Mouse (Mus musculus): ENCODE measurements around the gene Tstd2.

Gene Tstd2

DNA sequence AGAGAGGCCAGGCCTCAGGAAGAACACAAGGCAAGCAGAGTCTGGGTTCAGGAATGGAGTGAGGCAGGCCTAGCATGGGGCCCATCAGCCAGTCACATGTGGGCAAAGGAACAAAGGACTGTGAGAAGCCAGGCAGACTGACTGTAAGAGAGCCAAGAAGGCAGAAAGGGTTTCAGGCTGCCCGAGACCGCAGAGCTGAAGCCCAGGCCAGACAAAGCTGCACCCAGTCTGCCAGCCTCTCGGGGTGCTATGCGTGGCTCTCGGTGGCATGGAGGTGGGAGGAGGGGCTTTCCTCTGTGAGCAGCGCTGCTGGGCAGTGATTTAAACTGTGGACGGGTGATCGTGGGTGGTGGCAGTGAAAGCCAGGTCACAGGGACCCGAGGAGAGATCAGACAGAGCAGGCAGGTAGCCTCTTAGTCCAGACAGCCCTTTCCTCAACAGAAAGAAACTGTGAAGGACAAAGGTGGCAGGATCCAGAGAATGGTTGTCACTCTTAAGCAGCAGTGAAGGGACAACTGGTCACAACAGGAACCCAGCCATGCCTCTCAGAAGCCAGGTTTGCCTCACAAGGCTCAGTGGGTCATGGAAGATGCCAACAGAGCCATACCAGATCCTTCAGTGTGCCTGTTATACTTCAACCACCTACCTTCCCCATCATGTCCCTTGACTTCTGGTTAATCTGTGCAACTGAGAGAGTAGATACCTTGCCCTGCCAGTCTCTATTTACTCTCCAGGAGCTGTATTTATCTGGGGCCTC lies 53.9 kb downstream of the Tstd2 start:
- DNase-seq (ENCODE audit: low spot score): no peak

DNA sequence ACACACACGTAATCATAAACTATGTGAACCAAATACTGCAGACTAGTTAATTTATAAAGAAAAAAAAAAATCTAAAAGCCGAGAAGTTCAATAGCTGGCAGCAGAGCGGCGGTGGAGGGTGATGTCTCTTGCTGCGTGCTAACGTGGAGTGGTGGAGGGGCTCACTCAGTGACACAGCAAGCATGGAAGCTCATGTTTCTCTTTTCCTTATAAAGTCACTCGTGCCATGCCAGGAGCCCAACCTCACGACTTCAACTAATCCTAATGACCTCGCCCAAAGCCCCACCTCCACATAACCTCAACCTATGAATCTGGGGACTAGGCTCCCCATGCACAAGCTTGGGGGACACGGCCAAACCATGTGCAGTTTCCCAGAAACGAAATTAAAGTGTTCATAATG lies 55.9 kb downstream of the Tstd2 start:
- DNase-seq (ENCODE audit: low spot score): no peak

DNA sequence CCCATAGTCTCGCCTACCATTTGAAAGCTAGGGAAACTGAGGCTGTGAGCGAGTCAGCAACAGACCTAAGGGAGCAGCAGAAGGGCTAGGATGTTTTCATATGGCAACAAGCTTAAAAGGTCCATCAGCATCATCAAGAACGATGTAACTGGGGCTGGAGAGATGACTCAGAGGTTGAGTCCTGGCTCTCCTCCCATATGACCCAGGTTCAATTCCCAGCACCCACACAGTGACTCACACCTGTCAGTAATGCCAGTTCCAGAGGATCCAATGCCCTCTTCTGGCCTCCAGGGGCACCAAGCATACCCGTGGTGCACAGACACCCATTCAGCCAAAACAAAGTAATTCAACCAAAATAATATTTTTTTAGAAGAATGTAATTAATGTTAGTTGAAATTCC lies 58.2 kb downstream of the Tstd2 start:
- DNase-seq (ENCODE audit: low spot score): no peak

DNA sequence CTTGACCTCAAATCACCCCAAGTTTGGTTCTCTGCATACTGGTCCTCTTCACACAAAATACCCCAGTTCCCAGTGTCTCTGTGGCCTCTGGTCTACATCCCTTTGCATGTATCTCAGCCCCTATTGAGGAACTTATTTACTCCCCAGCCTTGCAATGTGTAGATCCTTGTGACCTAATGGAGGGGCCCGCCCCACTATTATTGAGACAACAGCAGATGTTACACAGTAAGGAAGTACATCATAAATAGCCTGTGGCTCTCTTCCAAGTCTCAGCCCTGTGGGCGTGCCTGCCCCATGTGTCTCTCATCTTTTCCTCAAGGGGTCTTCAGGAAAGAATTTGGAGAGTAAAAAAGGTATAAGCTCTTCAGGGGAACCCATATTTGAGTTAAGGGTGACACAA lies 61.6 kb downstream of the Tstd2 start:
- DNase-seq (ENCODE audit: low spot score): no peak

- DNase-seq (ENCODE audit: low spot score): no peak
These were observed 62.8 kb downstream of the Tstd2 start for GRCm38 (mm10) chr4:46075664-46076063.

DNA sequence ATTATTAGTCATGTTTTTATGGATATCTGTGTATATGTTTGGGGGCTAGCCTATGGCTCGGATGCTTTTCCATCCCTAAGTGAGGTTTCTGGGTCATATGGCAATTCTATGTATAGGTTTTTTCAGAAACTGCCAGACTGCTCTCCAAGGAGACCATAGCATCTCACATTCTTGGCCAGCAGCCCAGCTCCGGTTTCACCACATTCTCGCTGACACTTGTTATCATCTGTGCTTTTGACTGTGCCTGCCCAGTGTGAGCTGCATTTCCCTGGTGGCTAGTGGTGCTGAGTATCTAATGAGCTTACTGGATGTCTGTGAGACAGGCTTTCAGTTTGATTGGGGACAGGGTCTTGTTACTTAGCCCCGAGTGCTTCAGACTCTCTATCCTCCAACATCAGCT lies 64.8 kb downstream of the Tstd2 start:
- no peak for DNase-seq (ENCODE audit: low spot score)

DNA sequence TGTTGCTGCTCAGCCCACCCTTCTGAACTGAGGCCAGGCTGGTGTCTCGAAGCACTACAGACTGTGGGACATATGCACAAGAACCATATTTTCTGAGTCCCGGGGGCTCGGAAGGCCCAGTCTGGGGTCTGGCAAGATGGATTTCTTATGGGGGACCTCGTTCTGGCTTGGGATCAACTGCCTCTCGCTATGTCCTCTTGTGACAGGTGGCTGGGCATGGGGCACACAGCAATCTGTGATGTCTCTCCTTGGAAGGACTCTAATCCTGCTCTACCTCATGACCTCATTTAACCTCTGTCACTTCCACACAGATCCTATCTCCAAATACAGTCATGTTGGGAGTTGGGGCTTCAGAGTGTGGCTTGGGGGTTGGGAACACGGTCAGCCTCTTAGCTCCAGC lies 65.9 kb downstream of the Tstd2 start:
- DNase-seq (ENCODE audit: low spot score): no peak

DNA sequence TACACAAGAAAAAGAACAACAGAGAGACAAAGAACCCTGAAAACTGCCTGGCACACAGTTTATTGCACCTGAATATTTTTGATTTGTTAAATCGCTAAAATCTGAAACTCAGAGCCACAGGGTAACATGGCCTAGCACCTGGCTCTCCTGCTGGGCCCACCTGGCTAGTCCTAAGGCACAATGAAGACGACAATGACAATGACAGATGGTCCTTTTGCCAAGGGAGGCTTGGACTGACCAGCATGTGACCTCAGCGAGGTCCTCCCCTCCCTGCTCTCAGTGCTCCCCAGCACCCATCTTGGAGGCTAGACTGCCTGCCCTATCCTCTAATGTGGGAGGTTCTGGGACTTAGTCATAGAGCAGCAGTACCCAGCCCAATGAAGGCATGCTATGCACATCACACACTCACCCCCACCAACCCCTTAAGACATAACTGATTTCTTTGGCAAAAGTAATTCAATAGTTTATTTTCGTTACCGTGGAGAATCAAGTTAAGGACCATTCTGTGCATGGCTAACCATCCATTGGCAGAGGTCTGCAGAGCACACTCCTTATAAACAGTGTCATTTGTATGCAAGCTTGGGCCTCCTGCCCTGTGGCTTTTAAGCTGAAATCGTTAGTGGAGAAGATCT lies 68.5 kb downstream of the Tstd2 start:
- DNase-seq (ENCODE audit: low spot score): no peak

- no peak for DNase-seq (ENCODE audit: low spot score)
These were observed 69.9 kb downstream of the Tstd2 start for GRCm38 (mm10) chr4:46068573-46068972.

GRCm38 (mm10) chr4:46068060-46068459 lies 70.4 kb downstream of the Tstd2 start:
- DNase-seq (ENCODE audit: low spot score): no peak

DNA sequence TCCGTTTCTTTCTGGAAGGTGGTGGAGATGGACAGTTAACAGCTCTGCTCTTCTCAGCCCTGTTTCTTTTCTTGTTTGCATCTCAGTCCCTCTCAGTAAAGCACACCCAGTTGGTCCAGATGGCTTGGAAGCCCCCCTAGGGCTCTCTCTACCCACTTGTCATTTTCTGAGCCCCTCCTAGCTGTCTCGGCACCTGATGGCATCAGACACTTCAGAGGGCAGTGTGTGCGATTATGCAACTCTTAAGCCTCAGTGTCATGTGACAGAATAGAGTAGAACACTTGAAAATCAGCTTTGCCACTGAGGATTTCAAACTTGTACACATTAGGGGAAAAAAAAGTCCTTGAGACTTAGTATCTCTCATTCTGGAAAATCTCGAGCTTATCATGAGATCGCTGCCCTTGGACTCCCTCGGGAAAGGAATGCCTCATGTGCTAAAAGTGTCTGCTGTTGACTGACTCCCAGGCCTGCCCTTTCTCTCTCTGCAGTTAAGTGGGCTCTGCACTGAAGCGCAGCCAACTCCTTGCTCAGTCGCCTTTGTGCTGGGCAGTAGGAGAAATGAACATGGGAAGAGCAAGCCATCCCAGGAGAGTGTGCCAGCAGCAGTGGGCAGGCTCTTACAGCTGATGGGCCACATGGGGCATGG lies 72.7 kb downstream of the Tstd2 start:
- DNase-seq (ENCODE audit: low spot score): no peak

DNA sequence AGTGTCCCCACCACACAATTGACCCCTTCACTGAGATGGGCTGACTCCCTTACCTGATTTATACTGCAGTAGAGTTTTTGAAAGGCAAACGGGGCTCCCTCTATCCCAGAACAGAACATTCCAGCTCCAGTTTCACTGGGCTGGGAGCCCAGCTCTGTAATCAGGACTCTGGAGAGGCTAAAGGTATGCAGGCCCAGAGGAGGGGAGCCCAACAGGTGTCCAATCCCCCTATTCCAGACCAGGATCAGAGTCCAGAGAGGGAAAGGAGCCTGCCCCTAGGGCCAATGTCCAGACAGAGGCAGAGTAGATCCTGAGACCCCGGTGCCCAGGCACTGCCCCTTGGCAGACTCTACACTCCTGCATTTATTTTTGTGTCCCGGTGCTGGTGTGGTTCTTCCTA lies 73.5 kb downstream of the Tstd2 start:
- DNase-seq (ENCODE audit: low spot score): no peak

Measured in urinary bladder, postnatal 25 days (tissue).